Mouse (Mus musculus) bone marrow, adult 2 months (tissue): ENCODE measurements around the gene Cpne5. TPM values are rescaled to one million over a fixed set of nuclear protein-coding genes. Genes with fewer than 3 reads are reported as not detected.
"Not testable (repeated sequence)": the region's sequence is repeated elsewhere in the genome, so short reads cannot be mapped to it uniquely, and the experiment has no call there.

Experiments used
- H3K27ac ChIP-seq: fragments of 200-500 bp; 2 replicates; pipeline ENCODE4 v1.5.1; 2012; ENCODE audit warnings: low read depth, mild to moderate bottlenecking, control low read depth, inconsistent platforms, low read length; ENCODE audit not compliant: control insufficient read depth, poor library complexity, insufficient read depth
- H3K4me1 ChIP-seq: fragments of 200-500 bp; 2 replicates; pipeline ENCODE4 v1.6.1; 2011; ENCODE audit warnings: low read length; ENCODE audit not compliant: control insufficient read depth, insufficient read depth
- H3K4me3 ChIP-seq: fragments of 200-500 bp; replicated peaks from 2 replicates; pipeline ENCODE3; 2011; ENCODE audit warnings: mild to moderate bottlenecking, low read depth, low read length, control low read depth; ENCODE audit not compliant: control insufficient read depth
- CTCF ChIP-seq: fragments of 200-500 bp; IDR thresholded peaks from 2 replicates; pipeline ENCODE4 v1.5.1; 2011; ENCODE audit warnings: low read length, control low read depth; ENCODE audit not compliant: control insufficient read depth, insufficient read depth
- POLR2A ChIP-seq: fragments of 200-500 bp; IDR thresholded peaks from 2 replicates; pipeline ENCODE4 v1.6.1; 2011; ENCODE audit warnings: low read depth, mild to moderate bottlenecking, control low read depth, low read length, borderline replicate concordance; ENCODE audit not compliant: control insufficient read depth
- WGBS: fragments of 180-500 bp; shearing (Covaris S2); methylation state at CpG from one replicate; pipeline ENCODE4 v1.1.7; 2018; 5-methylcytosine and 5-hydroxymethylcytosine counted together
- polyA plus RNA-seq: library from polyadenylated mRNA; stranded (reverse); fragments of >200 nt; gene quantifications from 2 replicates; pipeline ENCODE4 v1.2.4, GENCODE M21; 2011; ENCODE audit warnings: low replicate concordance; ENCODE audit not compliant: missing spikeins, insufficient read depth, insufficient read length

Gene Cpne5
- polyA plus RNA-seq, 1 experiment, result 0.50 TPM

DNA sequence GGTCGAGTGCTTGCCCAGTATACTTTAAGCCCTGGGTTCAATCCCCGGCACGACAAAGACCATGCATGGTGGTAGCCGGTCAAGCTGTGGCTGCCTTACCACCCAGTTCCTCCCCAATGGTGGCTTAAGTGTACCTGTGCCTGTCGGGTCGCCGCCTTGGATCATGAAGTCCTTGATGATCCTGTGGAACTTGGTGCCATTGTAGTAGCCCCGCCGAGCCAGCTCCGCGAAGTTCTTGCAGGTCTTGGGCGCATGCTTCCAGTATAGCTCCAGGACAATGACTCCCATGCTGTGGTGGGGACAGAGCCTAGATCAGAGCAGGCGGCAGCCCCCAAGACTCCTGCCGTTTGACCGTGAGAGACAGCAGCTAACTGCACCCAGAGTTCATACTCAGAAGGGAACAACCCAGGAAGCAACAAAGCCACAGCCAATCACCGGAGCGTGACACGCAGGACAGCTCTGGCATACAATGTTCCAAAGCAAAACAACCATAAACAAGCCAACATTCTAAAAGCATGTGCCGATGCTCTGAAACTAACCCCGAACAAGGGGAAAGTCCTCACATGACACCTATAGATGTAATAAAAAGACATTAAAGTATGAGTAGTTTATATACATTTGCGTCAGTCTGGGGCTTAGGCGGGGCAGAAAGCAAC lies 23.8 kb upstream of the Cpne5 start:
- peak overlapping the region; percentile 8 for H3K4me3 ChIP-seq
- TF ChIP-seq POLR2A, result no peak
- H3K4me1 ChIP-seq, result peaks cover 2% of the 10 kb centered on the region
- 67% methylated on average over 22 of the region's 22 CpGs for WGBS
- H3K27ac ChIP-seq, result peak overlapping the region; percentile 56; the same call in 1 of the 2 replicates

DNA sequence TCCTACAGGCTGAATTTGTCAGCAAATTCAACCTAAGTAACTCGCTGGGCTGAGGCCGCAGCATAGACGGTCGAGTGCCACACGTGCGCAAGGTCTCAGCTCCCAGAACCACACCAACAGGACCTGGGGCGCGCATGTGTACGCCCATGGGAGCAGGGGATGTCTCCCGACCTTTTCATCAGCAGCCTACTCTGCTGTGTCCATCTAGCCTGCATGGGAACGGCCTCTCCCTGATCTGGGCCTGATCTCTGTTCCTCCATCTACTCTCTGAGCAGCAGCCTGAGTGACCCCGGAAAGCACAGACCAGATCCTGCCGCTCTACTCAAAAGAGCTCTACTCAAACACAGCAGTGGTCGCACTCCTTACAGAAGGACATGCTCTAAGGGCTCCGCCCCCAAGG lies 22.5 kb upstream of the Cpne5 start:
- 91% methylated on average over 15 of the region's 15 CpGs for WGBS
- Histone ChIP-seq H3K4me1 (peaks cover 2% of the 10 kb centered on the region), H3K27ac (no peak overlapping the region)

DNA sequence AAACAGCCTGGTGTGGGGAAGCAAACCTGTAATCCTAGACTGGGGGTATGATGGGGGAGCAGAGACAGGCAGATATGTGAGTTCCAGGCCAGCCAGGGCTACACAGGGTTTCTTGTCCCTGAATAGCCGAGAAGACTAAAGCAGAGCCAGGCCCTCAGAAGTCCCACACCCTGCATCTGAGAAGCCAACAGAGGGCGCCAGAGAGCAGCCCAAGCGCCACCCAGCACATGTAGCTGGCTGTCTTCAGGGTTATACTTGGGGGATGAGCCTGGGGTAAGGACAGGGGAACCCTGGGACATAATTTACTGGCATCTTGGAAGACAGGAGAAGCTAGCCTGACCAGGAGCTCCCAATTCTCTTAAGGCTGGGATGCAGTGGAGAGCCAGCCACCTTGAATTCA lies 21.5 kb upstream of the Cpne5 start:
- Histone ChIP-seq H3K4me3 (no peak overlapping the region), H3K27ac (no peak overlapping the region; the same call in 1 of the 2 replicates), H3K4me1 (peaks cover 2% of the 10 kb centered on the region)
- WGBS, result 2% methylated on average over 3 of the region's 3 CpGs
- TF ChIP-seq POLR2A (no peak), CTCF (peak; percentile 98)

More for the DNA sequence above, 22.5 kb upstream of the Cpne5 start:
- TF ChIP-seq CTCF (no peak), POLR2A (no peak)
- H3K4me3 ChIP-seq, result no peak overlapping the region

DNA sequence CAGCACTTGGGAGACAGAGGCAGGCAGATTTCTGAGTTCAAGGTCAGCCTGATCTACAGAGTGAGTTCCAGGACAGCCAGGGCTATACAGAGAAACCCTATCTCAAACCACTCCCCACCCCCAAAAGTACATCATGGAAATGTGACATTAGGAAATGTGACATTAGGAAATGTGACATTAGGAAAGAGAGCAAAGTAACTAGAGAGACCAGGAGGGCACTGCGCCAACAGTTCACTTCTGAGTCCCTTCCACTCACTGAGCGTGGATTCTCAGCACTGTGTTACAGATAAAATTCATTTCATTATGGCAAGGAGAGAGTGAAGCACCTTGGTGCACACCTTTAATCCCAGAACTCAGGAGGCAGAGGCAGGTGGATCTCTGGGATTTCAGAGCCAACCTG lies 21.0 kb upstream of the Cpne5 start:
- H3K4me1 ChIP-seq, result peaks cover 2% of the 10 kb centered on the region
- H3K4me3 ChIP-seq, result no peak overlapping the region
- TF ChIP-seq POLR2A (no peak), CTCF (no peak)
- WGBS, result 58% methylated on average over 2 of the region's 2 CpGs
- H3K27ac ChIP-seq, result peak overlapping the region; percentile 35; the same call in 1 of the 2 replicates

DNA sequence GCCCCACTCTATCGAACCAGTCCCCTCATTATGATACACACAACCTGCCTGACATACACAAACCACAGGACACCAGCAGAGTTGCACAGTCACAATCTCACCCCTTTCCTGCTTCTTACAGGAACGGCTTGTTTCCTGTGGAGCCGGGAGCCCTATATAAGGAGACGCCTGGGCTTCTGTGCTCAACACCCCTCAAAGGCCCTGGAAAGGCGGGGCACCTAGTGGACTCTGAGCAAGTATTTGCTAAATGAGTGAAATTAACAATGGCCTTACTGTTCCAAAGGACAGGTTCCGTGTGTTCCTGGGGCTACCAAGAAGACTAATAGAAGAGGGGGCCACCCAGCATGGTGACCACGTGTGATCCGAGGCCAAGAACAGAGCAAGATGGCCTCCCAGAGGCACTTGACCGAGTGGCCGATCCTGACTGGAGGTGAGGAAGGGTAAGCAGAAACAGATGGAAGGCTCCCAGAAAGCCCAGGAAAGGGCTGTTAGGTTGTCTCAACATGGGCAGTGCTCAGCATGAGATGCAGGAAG lies 20.1 kb upstream of the Cpne5 start:
- H3K27ac ChIP-seq, result peak overlapping the region; percentile 62
- peaks cover 2% of the 10 kb centered on the region for H3K4me1 ChIP-seq
- no peak for TF ChIP-seq POLR2A
- no peak for TF ChIP-seq CTCF
- WGBS, result 60% methylated on average over 10 of the region's 10 CpGs
- H3K4me3 ChIP-seq, result no peak overlapping the region

DNA sequence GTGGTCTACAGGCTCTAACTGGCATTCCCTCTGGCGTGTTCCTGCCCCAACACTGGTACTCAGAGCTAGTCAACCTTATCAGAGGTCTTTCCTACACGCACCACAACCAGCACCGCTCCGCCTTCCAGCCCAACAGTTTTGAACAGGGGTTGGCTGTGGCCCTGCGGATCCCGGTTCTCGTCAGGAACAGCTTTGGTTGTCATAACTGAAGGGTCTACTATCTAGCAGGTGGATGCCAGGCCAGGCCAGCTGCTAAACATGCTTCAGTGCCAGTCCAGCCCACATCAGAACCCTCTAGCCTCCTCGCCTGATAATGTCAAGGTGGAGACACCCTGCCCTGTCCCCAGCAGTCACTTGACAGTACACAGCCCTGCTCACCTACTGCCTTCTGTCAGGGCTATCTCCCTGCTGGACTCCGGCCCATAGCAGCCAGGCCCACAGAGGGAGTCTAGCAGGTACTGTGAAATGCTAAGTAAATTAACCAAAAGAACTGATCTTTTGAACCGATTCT lies 19.1 kb upstream of the Cpne5 start:
- TF ChIP-seq POLR2A, result no peak
- TF ChIP-seq CTCF, result no peak
- Histone ChIP-seq H3K4me1 (peaks cover 2% of the 10 kb centered on the region), H3K4me3 (no peak overlapping the region)

DNA sequence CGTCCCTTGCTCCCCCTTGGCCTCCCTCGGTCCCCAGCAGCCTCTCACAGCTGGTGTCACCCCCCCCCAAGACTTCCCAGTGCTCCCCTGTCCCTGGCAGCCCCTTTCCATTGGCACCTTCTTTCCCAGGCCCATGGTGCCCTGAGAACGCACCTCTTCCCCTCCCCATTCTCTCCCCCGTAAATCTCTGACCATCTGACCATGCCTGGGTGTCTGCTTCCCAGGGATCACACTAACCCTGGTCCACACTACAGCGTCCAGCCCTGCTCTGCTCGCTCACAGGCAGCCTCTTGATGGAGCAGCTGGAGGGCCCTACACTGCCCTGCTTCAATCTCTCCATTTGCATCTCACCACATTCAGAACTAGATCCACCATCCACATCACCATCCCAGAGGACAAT lies 18.5 kb upstream of the Cpne5 start:
- H3K4me1 ChIP-seq, result peaks cover 2% of the 10 kb centered on the region
- no peak overlapping the region for H3K27ac ChIP-seq
- H3K4me3 ChIP-seq, result no peak overlapping the region
- 86% methylated on average over 6 of the region's 6 CpGs for WGBS
- TF ChIP-seq CTCF (no peak), POLR2A (no peak)

More for the DNA sequence above, 19.1 kb upstream of the Cpne5 start:
- 77% methylated on average over 10 of the region's 10 CpGs for WGBS
- H3K27ac ChIP-seq, result no peak overlapping the region

DNA sequence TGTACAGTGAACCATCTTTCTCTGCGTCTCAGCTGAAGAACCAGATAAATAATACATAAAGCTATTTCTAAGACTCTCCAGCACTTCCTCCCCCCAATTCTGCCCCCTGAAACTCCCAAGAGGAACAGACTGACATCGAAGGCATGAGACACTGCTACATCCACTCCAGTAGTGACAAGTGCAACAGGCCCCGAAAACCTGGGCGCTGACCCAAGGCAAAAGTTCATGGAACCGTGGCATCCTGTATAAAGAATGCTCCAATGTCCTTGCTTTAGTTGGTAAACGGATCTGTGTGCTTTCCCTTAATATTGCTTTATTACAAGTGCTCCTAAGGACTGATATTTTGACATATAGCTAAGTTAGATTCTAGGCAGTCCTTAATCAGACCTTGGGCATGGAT lies 16.8 kb upstream of the Cpne5 start:
- 91% methylated on average over 6 of the region's 6 CpGs for WGBS
- H3K27ac ChIP-seq, H3K4me1 ChIP-seq, H3K4me3 ChIP-seq: not testable (repeated sequence)

DNA sequence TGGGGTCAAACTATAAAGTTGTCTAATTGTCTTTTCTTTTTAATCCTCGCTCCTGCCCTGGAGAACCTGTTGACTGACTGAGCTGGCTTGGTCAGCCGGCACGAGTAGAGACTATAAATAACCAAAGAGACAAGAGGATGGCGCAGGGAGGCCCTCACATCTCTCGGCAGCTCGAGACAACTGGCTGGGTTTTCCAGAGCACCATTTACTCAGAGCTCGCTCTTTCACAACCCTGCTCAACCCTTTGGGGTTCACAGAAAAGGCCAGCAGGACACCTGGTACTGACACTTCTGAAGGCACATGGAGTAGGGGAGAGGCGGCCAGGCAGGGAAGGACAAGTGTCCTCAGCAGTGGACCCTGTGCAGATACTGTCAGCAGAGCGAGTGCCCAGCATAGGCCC lies 15.7 kb upstream of the Cpne5 start:
- Histone ChIP-seq H3K4me1 (peaks cover 2% of the 10 kb centered on the region; the same call in 1 of the 2 replicates), H3K4me3 (no peak overlapping the region), H3K27ac (no peak overlapping the region)
- 89% methylated on average over 9 of the region's 9 CpGs for WGBS
- TF ChIP-seq POLR2A (no peak), CTCF (no peak)
